Mouse (Mus musculus) liver, embryonic 14.5 days (tissue): ENCODE results near the gene Trank1.

ENCODE experiments used
- CTCF ChIP-seq: IDR thresholded peaks from 2 replicates; pipeline ENCODE4 v1.5.1; 2016; ENCODE audit warnings: antibody characterized with exemption, low read depth, control low read depth
- EP300 ChIP-seq: IDR thresholded peaks from 2 replicates; pipeline ENCODE4 v1.6.1; 2016; ENCODE audit warnings: antibody characterized with exemption, low read depth

DNA sequence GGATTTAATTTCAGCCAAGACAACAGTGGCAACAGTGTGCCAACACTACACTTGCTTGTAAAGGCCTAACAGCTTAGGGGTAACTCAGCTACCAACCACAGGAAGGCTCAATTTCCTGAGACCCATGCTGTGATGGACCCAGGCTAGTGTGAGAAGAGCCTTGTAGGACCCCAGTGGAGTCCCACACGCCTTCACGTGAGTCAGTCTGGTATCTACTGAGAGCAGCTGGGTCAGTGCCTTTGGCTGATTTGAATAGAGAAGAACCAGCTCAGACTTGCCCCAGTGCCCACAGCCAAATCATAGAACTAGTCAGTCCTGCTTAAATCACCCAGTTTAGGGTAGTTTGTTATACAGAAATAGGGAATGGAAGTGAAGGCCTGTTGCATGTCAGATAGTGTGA is 86.5 kb downstream of the Trank1 start:
- TF ChIP-seq CTCF (no peak), EP300 (no peak)
